In the genomic region with DNA sequence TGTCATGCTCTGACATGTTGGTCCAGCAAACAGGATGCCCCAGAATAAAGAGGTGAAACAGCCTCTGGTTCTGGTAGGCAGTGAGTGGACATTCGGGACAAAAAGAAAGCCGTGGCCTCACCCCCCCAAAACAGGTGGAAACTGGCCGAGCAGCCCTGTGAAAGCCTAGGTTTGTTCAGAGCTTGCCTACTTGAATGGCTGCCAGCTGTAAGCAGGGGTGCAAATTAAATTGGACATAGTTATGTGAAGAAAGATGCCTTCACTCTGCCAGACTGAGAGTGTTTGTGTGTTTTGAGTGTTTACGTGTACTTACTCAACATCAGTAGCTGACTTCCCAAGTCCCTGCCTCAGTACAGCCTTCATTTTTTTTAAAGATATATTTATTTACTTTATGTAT, we compare ENCODE assay signal across 8 mouse cellular contexts. TPM values are rescaled to one million over a fixed set of nuclear protein-coding genes. Genes with fewer than 3 reads are reported as not detected.
DNase-seq lines count a peak whose midpoint lies in the region; ATAC-seq lines count a peak whose summit lies in the region.

No protein-coding gene starts in this region.

- no peak overlapping the region for H3K9ac ChIP-seq in liver, embryonic 11.5 days (ENCODE audit: low read depth, low read length)
- H3K9ac ChIP-seq in forebrain, embryonic 12.5 days: peak overlapping the region; percentile 89; the same call in 1 of the 2 replicates
- H3K9ac ChIP-seq in intestine, embryonic 14.5 days (ENCODE audit: low read length): no peak overlapping the region
- peak overlapping the region; percentile 94 for H3K9ac ChIP-seq in neural tube, embryonic 13.5 days

- no peak for DNase-seq in liver, embryonic 11.5 days (ENCODE audit: low spot score)
- no peak for DNase-seq in liver
- DNase-seq in intestine, embryonic 14.5 days (ENCODE audit: low spot score): no peak
- no peak for DNase-seq in right cerebral cortex, postnatal 4 days
- DNase-seq in thymus, postnatal 0 days (ENCODE audit: low spot score): no peak
- DNase-seq in thymus, postnatal 14 days: no peak

- H3K36me3 ChIP-seq in liver, embryonic 11.5 days (ENCODE audit: control insufficient read depth, insufficient read depth, low read length): no peaks in the 10 kb centered on the region
- peaks cover 15% of the 10 kb centered on the region for H3K36me3 ChIP-seq in forebrain, embryonic 12.5 days (replicated peaks)
- no peaks in the 10 kb centered on the region for H3K36me3 ChIP-seq in intestine, embryonic 14.5 days (ENCODE audit: control insufficient read depth, insufficient read depth, low read length)
- H3K36me3 ChIP-seq in neural tube, embryonic 13.5 days: no peaks in the 10 kb centered on the region

- 78% methylated on average over 4 of the region's 4 CpGs for WGBS in liver, embryonic 11.5 days
- WGBS in forebrain, embryonic 12.5 days: 43% methylated on average over 4 of the region's 4 CpGs
- WGBS in intestine, embryonic 14.5 days: 65% methylated on average over 4 of the region's 4 CpGs
- WGBS in neural tube, embryonic 13.5 days: 30% methylated on average over 4 of the region's 4 CpGs

- no peak for ATAC-seq in liver, embryonic 11.5 days (replicated peaks; ENCODE audit: low FRiP score)
- ATAC-seq in forebrain, embryonic 12.5 days (ENCODE audit: low FRiP score): no peak
- no peak for ATAC-seq in intestine, embryonic 14.5 days (replicated peaks; ENCODE audit: low FRiP score, low TSS enrichment, low read depth)
- no peak for ATAC-seq in neural tube, embryonic 13.5 days (ENCODE audit: low read depth)

- H3K4me3 ChIP-seq in liver, embryonic 11.5 days (ENCODE audit: low read depth, low read length): no peak overlapping the region
- peak overlapping the region; percentile 80 for H3K4me3 ChIP-seq in forebrain, embryonic 12.5 days (replicated peaks)
- no peak overlapping the region for H3K4me3 ChIP-seq in intestine, embryonic 14.5 days (ENCODE audit: low read depth, low read length)
- H3K4me3 ChIP-seq in neural tube, embryonic 13.5 days: peak overlapping the region; percentile 75

- peaks cover 71% of the 10 kb centered on the region for H3K27me3 ChIP-seq in liver, embryonic 11.5 days (replicated peaks; ENCODE audit: control insufficient read depth, insufficient read depth, low read length)
- H3K27me3 ChIP-seq in forebrain, embryonic 12.5 days: no peaks in the 10 kb centered on the region
- H3K27me3 ChIP-seq in intestine, embryonic 14.5 days (replicated peaks; ENCODE audit: control insufficient read depth, insufficient read depth, low read length): no peaks in the 10 kb centered on the region
- no peaks in the 10 kb centered on the region for H3K27me3 ChIP-seq in neural tube, embryonic 13.5 days

- no peak overlapping the region for H3K27ac ChIP-seq in liver, embryonic 11.5 days (ENCODE audit: low read depth, low read length)
- H3K27ac ChIP-seq in forebrain, embryonic 12.5 days: peak overlapping the region; percentile 69
- H3K27ac ChIP-seq in intestine, embryonic 14.5 days (ENCODE audit: low read depth): no peak overlapping the region
- H3K27ac ChIP-seq in neural tube, embryonic 13.5 days (replicated peaks): peak overlapping the region; percentile 94

- no peaks in the 10 kb centered on the region; the same call in 1 of the 2 replicates for H3K9me3 ChIP-seq in liver, embryonic 11.5 days (ENCODE audit: control insufficient read depth, low read length)
- H3K9me3 ChIP-seq in forebrain, embryonic 12.5 days: no peaks in the 10 kb centered on the region
- no peaks in the 10 kb centered on the region for H3K9me3 ChIP-seq in intestine, embryonic 14.5 days (ENCODE audit: control insufficient read depth, low read length)
- no peaks in the 10 kb centered on the region for H3K9me3 ChIP-seq in neural tube, embryonic 13.5 days

- peaks cover under 1% of the 10 kb centered on the region; the same call in 1 of the 2 replicates for H3K4me1 ChIP-seq in liver, embryonic 11.5 days (replicated peaks; ENCODE audit: control insufficient read depth, insufficient read depth, low read length)
- peaks cover 87% of the 10 kb centered on the region for H3K4me1 ChIP-seq in forebrain, embryonic 12.5 days
- peaks cover 45% of the 10 kb centered on the region for H3K4me1 ChIP-seq in intestine, embryonic 14.5 days (replicated peaks; ENCODE audit: control insufficient read depth, insufficient read depth, low read length)
- H3K4me1 ChIP-seq in neural tube, embryonic 13.5 days (replicated peaks): peaks cover 95% of the 10 kb centered on the region

- H3K4me2 ChIP-seq in liver, embryonic 11.5 days: peak overlapping the region; percentile 29; the same call in 1 of the 2 replicates
- peak overlapping the region; percentile 85 for H3K4me2 ChIP-seq in forebrain, embryonic 12.5 days
- peak overlapping the region; percentile 90 for H3K4me2 ChIP-seq in intestine, embryonic 14.5 days (ENCODE audit: low read length)
- H3K4me2 ChIP-seq in neural tube, embryonic 13.5 days: peak overlapping the region; percentile 90

RNA-seq across cellular contexts. Expression of a gene that starts 18.7 kb away (rescaled TPM):
- 2.8 and 3.0 TPM in 2 replicates for polyA plus RNA-seq in liver, embryonic 11.5 days (2014; fragmentation: Nextera tagmentation; extraction: Ambion mirVana)
- 37.3 and 42.3 TPM in 2 replicates for polyA plus RNA-seq in forebrain, embryonic 12.5 days (2016; fragmentation: Nextera tagmentation; extraction: Ambion mirVana)
- 11.5 and 12.1 TPM in 2 replicates for polyA plus RNA-seq in intestine, embryonic 14.5 days (2014; fragmentation: Nextera tagmentation; extraction: Ambion mirVana)
- 41.4 and 49.6 TPM in 2 replicates for polyA plus RNA-seq in neural tube, embryonic 13.5 days (2015; fragmentation: Nextera tagmentation; extraction: Ambion mirVana)
- 1.6 and 1.7 TPM in 2 replicates for polyA plus RNA-seq in thymus, postnatal 0 days (2015; fragmentation: Nextera tagmentation; extraction: Ambion mirVana)

Comparison
In these comparisons a context has a peak if more than half of its experiments do, and no peak if none do; other contexts are left out.
1. H3K27ac ChIP-seq: peak in forebrain, embryonic 12.5 days (single experiment) and neural tube, embryonic 13.5 days (single experiment); none in liver, embryonic 11.5 days (single experiment) and intestine, embryonic 14.5 days (single experiment).
2. H3K4me2 ChIP-seq: peak in every context shown above with its lines; median percentile 90 in intestine, embryonic 14.5 days; 90 in neural tube, embryonic 13.5 days; 85 in forebrain, embryonic 12.5 days; 29 in liver, embryonic 11.5 days.
3. H3K4me3 ChIP-seq: peak in forebrain, embryonic 12.5 days (single experiment) and neural tube, embryonic 13.5 days (single experiment); none in liver, embryonic 11.5 days (single experiment) and intestine, embryonic 14.5 days (single experiment).
4. H3K9ac ChIP-seq: peak in forebrain, embryonic 12.5 days (single experiment) and neural tube, embryonic 13.5 days (single experiment); none in liver, embryonic 11.5 days (single experiment) and intestine, embryonic 14.5 days (single experiment).